In the genomic region with DNA sequence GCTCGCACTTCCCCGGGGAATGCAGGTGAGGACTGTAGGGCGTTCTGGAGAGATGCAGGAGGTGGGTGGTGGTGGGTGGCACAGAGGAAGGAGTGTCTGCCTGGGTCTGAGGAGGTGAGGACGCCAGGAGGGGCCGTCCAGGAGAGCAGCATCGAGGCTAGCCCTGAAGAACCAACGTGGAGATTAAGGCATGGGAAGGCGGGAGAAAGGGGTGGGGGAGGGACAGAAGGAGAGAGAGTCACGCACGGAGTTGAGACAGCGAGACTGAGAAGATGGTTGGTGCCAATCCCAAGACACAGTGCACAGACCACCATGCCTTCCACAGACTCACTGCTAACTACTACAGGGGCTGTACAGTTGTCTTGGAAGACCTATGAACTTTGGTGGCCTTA, we compare ENCODE assay signal across 8 mouse cellular contexts. TPM values are rescaled to one million over a fixed set of nuclear protein-coding genes. Genes with fewer than 3 reads are reported as not detected.
DNase-seq lines count a peak whose midpoint lies in the region; ATAC-seq and TF ChIP-seq lines count a peak whose summit lies in the region.

No protein-coding gene starts in this region.

- peak overlapping the region; percentile 52 for H3K9ac ChIP-seq in embryonic facial prominence, embryonic 14.5 days (ENCODE audit: low read depth, low read length)
- H3K9ac ChIP-seq in limb, embryonic 12.5 days (replicated peaks), result no peak overlapping the region; the same call in 1 of the 2 replicates
- no peak overlapping the region for H3K9ac ChIP-seq in neural tube, embryonic 14.5 days (replicated peaks; ENCODE audit: low read depth, low read length)

- H3K9me3 ChIP-seq in embryonic facial prominence, embryonic 14.5 days (ENCODE audit: control insufficient read depth, low read length), result no peaks in the 10 kb centered on the region
- no peaks in the 10 kb centered on the region for H3K9me3 ChIP-seq in limb, embryonic 12.5 days
- no peaks in the 10 kb centered on the region for H3K9me3 ChIP-seq in neural tube, embryonic 14.5 days (ENCODE audit: control insufficient read depth, low read length)

- peak overlapping the region; percentile 50 for H3K4me3 ChIP-seq in layer of hippocampus, adult 2 months
- peak overlapping the region; percentile 43 for H3K4me3 ChIP-seq in embryonic facial prominence, embryonic 14.5 days (ENCODE audit: low read depth, low read length)
- H3K4me3 ChIP-seq in limb, embryonic 12.5 days (replicated peaks), result peak overlapping the region; percentile 41
- H3K4me3 ChIP-seq in neural tube, embryonic 14.5 days (ENCODE audit: low read depth, low read length), result peak overlapping the region; percentile 36
- no peak overlapping the region for H3K4me3 ChIP-seq in cerebellum, adult 2 months (replicated peaks; ENCODE audit: insufficient read depth, low read depth, low read length)

- peaks cover 63% of the 10 kb centered on the region for H3K27me3 ChIP-seq in embryonic facial prominence, embryonic 14.5 days (replicated peaks; ENCODE audit: control insufficient read depth, insufficient read depth, low read length)
- H3K27me3 ChIP-seq in limb, embryonic 12.5 days, result peaks cover 91% of the 10 kb centered on the region
- H3K27me3 ChIP-seq in neural tube, embryonic 14.5 days (ENCODE audit: control insufficient read depth, insufficient read depth, low read length), result peaks cover 37% of the 10 kb centered on the region
- H3K27me3 ChIP-seq in cerebellum, adult 2 months (ENCODE audit: control insufficient read depth, insufficient read depth, low read length), result no peaks in the 10 kb centered on the region

- peaks cover 8% of the 10 kb centered on the region for H3K4me1 ChIP-seq in embryonic facial prominence, embryonic 14.5 days (ENCODE audit: control insufficient read depth, insufficient read depth, low read length)
- H3K4me1 ChIP-seq in limb, embryonic 12.5 days (replicated peaks), result peaks cover 17% of the 10 kb centered on the region
- 0 out of 2 replicates have a peak, but pooled peaks cover 4% of the 10 kb centered on the region for H3K4me1 ChIP-seq in neural tube, embryonic 14.5 days (ENCODE audit: control insufficient read depth, insufficient read depth, low read length)
- H3K4me1 ChIP-seq in cerebellum, adult 2 months (ENCODE audit: control insufficient read depth, insufficient read depth, low read length), result no peaks in the 10 kb centered on the region

- TF ChIP-seq CTCF in layer of hippocampus, adult 2 months (conservative IDR thresholded peaks at IDR 0.05), result no peak
- TF ChIP-seq CTCF in cerebellum, adult 2 months (IDR thresholded peaks at IDR 0.05; ENCODE audit: borderline replicate concordance, insufficient read depth, low read depth, low read length), result no peak

- DNase-seq in layer of hippocampus, adult 2 months (ENCODE audit: low spot score in 2 of 2), result no peak
- no peak for DNase-seq in layer of hippocampus, adult 18-20 months (ENCODE audit: low spot score in 2 of 2)
- DNase-seq in embryonic facial prominence, embryonic 14.5 days (ENCODE audit: low spot score), result no peak
- no peak for DNase-seq in urinary bladder, postnatal 10 days (ENCODE audit: low spot score)
- DNase-seq in cerebellum, adult 2 months, result no peak
- no peak for DNase-seq in urinary bladder, postnatal 25 days (ENCODE audit: low spot score)

- peak overlapping the region; percentile 57 for H3K4me2 ChIP-seq in embryonic facial prominence, embryonic 14.5 days (ENCODE audit: low read depth, low read length)
- H3K4me2 ChIP-seq in limb, embryonic 12.5 days, result peak overlapping the region; percentile 68
- peak overlapping the region; percentile 76 for H3K4me2 ChIP-seq in neural tube, embryonic 14.5 days (ENCODE audit: low read depth, low read length)

- H3K27ac ChIP-seq in layer of hippocampus, adult 2 months, result 0 out of 2 replicates have a peak overlapping the region, but pooled peaks have one; percentile 51
- no peak overlapping the region for H3K27ac ChIP-seq in embryonic facial prominence, embryonic 14.5 days (replicated peaks; ENCODE audit: low read depth, low read length)
- H3K27ac ChIP-seq in limb, embryonic 12.5 days, result no peak overlapping the region
- H3K27ac ChIP-seq in neural tube, embryonic 14.5 days (ENCODE audit: low read depth, low read length), result no peak overlapping the region
- H3K27ac ChIP-seq in cerebellum, adult 2 months (ENCODE audit: insufficient read depth, low read length), result no peak overlapping the region

- H3K36me3 ChIP-seq in embryonic facial prominence, embryonic 14.5 days (ENCODE audit: control insufficient read depth, insufficient read depth, low read length), result no peaks in the 10 kb centered on the region
- H3K36me3 ChIP-seq in limb, embryonic 12.5 days, result no peaks in the 10 kb centered on the region
- H3K36me3 ChIP-seq in neural tube, embryonic 14.5 days (ENCODE audit: control insufficient read depth, insufficient read depth, low read length), result no peaks in the 10 kb centered on the region

- no peak for ATAC-seq in embryonic facial prominence, embryonic 14.5 days (ENCODE audit: low read depth)
- ATAC-seq in limb, embryonic 12.5 days (ENCODE audit: insufficient number of reproducible peaks, insufficient read depth, low FRiP score, low TSS enrichment, low read depth), result no peak
- no peak for ATAC-seq in neural tube, embryonic 14.5 days (ENCODE audit: low read depth)

- no peak for TF ChIP-seq POLR2A in cerebellum, adult 2 months (IDR thresholded peaks at IDR 0.05; ENCODE audit: borderline replicate concordance, insufficient read depth, low read length)

- 7% methylated on average over 11 of the region's 11 CpGs for WGBS in embryonic facial prominence, embryonic 14.5 days
- WGBS in limb, embryonic 12.5 days, result 7% methylated on average over 11 of the region's 11 CpGs
- 10% methylated on average over 11 of the region's 11 CpGs for WGBS in neural tube, embryonic 14.5 days
- 11% methylated on average over 11 of the region's 11 CpGs for WGBS in cerebellum, adult 2 months

RNA-seq across cellular contexts. Expression of a gene that starts 1.0 kb away (rescaled TPM):
- 1 to 10 TPM; 2.7 TPM for total RNA-seq in layer of hippocampus, adult 2 months (2021)
- total RNA-seq in layer of hippocampus, adult 18-20 months (2021), result 1 to 10 TPM; 4.1 to 5.8 TPM
- polyA plus RNA-seq in embryonic facial prominence, embryonic 14.5 days (2014; fragmentation: Nextera tagmentation; extraction: Ambion mirVana), result 10.0 and 12.1 TPM in 2 replicates
- polyA plus RNA-seq in limb, embryonic 12.5 days (2016; fragmentation: Nextera tagmentation; extraction: Ambion mirVana), result 2.1 and 3.1 TPM in 2 replicates
- 0.76 and 3.5 TPM in 2 replicates for polyA plus RNA-seq in neural tube, embryonic 14.5 days (2014; fragmentation: Nextera tagmentation; extraction: Ambion mirVana)
- polyA plus RNA-seq in cerebellum, adult 2 months (2012; rRNA removed), result 5.8 and 7.3 TPM in 2 replicates

RNA-seq across cellular contexts. Expression of a gene that starts 4.8 kb away (rescaled TPM):
- 1 to 10 TPM; 7.8 to 9.3 TPM for total RNA-seq in layer of hippocampus, adult 2 months (2021)
- 10 to 100 TPM in 1 of 2 experiments, 1 to 10 TPM in 1; 8.4 to 12.8 TPM for total RNA-seq in layer of hippocampus, adult 18-20 months (2021)
- 3.3 and 4.1 TPM in 2 replicates for polyA plus RNA-seq in embryonic facial prominence, embryonic 14.5 days (2014; fragmentation: Nextera tagmentation; extraction: Ambion mirVana)
- 1.5 and 1.7 TPM in 2 replicates for polyA plus RNA-seq in limb, embryonic 12.5 days (2016; fragmentation: Nextera tagmentation; extraction: Ambion mirVana)
- polyA plus RNA-seq in neural tube, embryonic 14.5 days (2014; fragmentation: Nextera tagmentation; extraction: Ambion mirVana), result 0.70 and 0.90 TPM in 2 replicates
- 9.1 and 10.0 TPM in 2 replicates for polyA plus RNA-seq in cerebellum, adult 2 months (2012; rRNA removed)

RNA-seq across cellular contexts. Expression of a gene that starts 11.0 kb away (rescaled TPM):
- 1 to 10 TPM; 2.1 to 3.6 TPM for total RNA-seq in layer of hippocampus, adult 2 months (2021)
- total RNA-seq in layer of hippocampus, adult 18-20 months (2021), result 1 to 10 TPM; 2.1 to 3.7 TPM
- 2.8 and 3.8 TPM in 2 replicates for polyA plus RNA-seq in embryonic facial prominence, embryonic 14.5 days (2014; fragmentation: Nextera tagmentation; extraction: Ambion mirVana)
- polyA plus RNA-seq in limb, embryonic 12.5 days (2016; fragmentation: Nextera tagmentation; extraction: Ambion mirVana), result 2.4 and 2.5 TPM in 2 replicates
- 0.63 and 1.3 TPM in 2 replicates for polyA plus RNA-seq in neural tube, embryonic 14.5 days (2014; fragmentation: Nextera tagmentation; extraction: Ambion mirVana)
- polyA plus RNA-seq in cerebellum, adult 2 months (2012; rRNA removed), result 2.2 and 2.7 TPM in 2 replicates

RNA-seq across cellular contexts. Expression of a gene that starts 11.2 kb away (rescaled TPM):
- total RNA-seq in layer of hippocampus, adult 2 months (2021), result 1 to 10 TPM; 3.3 to 3.4 TPM
- 1 to 10 TPM; 3.6 to 3.9 TPM for total RNA-seq in layer of hippocampus, adult 18-20 months (2021)
- polyA plus RNA-seq in embryonic facial prominence, embryonic 14.5 days (2014; fragmentation: Nextera tagmentation; extraction: Ambion mirVana), result 5.1 and 7.4 TPM in 2 replicates
- polyA plus RNA-seq in limb, embryonic 12.5 days (2016; fragmentation: Nextera tagmentation; extraction: Ambion mirVana), result 4.1 and 5.7 TPM in 2 replicates
- 0.68 and 2.0 TPM in 2 replicates for polyA plus RNA-seq in neural tube, embryonic 14.5 days (2014; fragmentation: Nextera tagmentation; extraction: Ambion mirVana)
- polyA plus RNA-seq in cerebellum, adult 2 months (2012; rRNA removed), result 2.6 and 2.7 TPM in 2 replicates

RNA-seq across cellular contexts. Expression of a gene that starts 40.2 kb away (rescaled TPM):
- under 1 TPM in 1 of 2 experiments, not detected in 1; 0.17 TPM for total RNA-seq in layer of hippocampus, adult 2 months (2021)
- total RNA-seq in layer of hippocampus, adult 18-20 months (2021), result under 1 TPM; 0.20 to 0.37 TPM
- polyA plus RNA-seq in embryonic facial prominence, embryonic 14.5 days (2014; fragmentation: Nextera tagmentation; extraction: Ambion mirVana), result 0.24 TPM in 1 of 2 replicates, not detected in the other
- polyA plus RNA-seq in limb, embryonic 12.5 days (2016; fragmentation: Nextera tagmentation; extraction: Ambion mirVana), result not detected in 2 replicates
- polyA plus RNA-seq in neural tube, embryonic 14.5 days (2014; fragmentation: Nextera tagmentation; extraction: Ambion mirVana), result not detected in 2 replicates
- polyA plus RNA-seq in cerebellum, adult 2 months (2012; rRNA removed), result 0.67 and 0.86 TPM in 2 replicates
